In the genomic region with DNA sequence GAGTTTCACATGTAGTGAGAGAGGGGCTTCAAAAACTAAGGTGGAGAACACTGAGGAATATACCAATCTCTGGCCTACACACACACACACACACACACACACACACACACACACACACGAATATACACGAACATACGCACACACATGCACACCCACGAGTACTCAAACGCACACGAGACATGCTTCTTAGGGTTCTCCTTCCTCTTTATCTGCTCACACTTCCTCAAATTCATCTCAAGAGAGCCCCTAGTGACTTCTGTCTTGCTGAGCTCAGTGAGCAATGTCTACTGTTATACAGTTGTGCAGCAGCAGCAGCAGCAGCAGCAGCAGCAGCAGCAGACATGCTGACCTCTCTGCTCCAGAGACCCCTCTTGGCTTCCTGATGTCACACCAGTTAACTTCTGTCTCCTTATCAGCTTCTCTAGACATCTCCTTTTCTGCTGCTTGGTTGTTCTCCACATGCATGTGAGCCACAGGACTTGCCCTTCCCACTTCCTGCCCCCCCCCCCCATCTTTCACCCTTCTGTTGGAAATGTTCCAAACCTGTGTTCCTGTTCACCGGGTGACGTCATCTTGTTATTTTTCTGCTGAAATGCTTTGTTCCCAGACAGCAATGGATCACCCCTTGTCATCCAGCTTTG, we compare ENCODE assay signal across 15 mouse cellular contexts.
A peak's percentile ranks its signal among the peaks of the same experiment; 100 is the strongest.
DNase-seq lines count a peak whose midpoint lies in the region; ATAC-seq lines count a peak whose summit lies in the region.
"Had no signal": no experiment of that assay in that cellular context is flagged by ENCODE, and none has a peak within 500 bp of the region (broad histone marks: within the 10 kb centered on the region; RNA-seq: fewer than 3 reads in every experiment).

No protein-coding gene starts in this region.

- no peak for ATAC-seq in forebrain, embryonic 14.5 days
- no peak for ATAC-seq in forebrain, embryonic 16.5 days
- ATAC-seq in megakaryocyte progenitor cell, adult 5-6 weeks (replicated peaks; ENCODE audit: poor library complexity): peak; percentile 98
- ATAC-seq: forebrain, embryonic 13.5 days had no signal

- 80% methylated on average over 8 of the region's 8 CpGs for WGBS in forebrain, embryonic 14.5 days
- 71% methylated on average over 8 of the region's 8 CpGs for WGBS in forebrain, embryonic 16.5 days

- no peaks in the 10 kb centered on the region for H3K36me3 ChIP-seq in forebrain, embryonic 14.5 days (ENCODE audit: control insufficient read depth, insufficient read depth, low read length)
- H3K36me3 ChIP-seq in forebrain, embryonic 16.5 days (ENCODE audit: control insufficient read depth, insufficient read depth): no peaks in the 10 kb centered on the region
- H3K36me3 ChIP-seq: embryonic facial prominence, embryonic 12.5 days had no signal

- no peak overlapping the region for H3K4me3 ChIP-seq in forebrain, embryonic 14.5 days (ENCODE audit: low read depth, low read length)
- H3K4me3 ChIP-seq in forebrain, embryonic 16.5 days (replicated peaks; ENCODE audit: low read length): no peak overlapping the region
- H3K4me3 ChIP-seq: embryonic facial prominence, embryonic 12.5 days; forebrain, embryonic 13.5 days; layer of hippocampus, adult 2 months had no signal

- no peak overlapping the region for H3K27ac ChIP-seq in forebrain, embryonic 14.5 days (ENCODE audit: low read depth, low read length)
- no peak overlapping the region for H3K27ac ChIP-seq in forebrain, embryonic 16.5 days (ENCODE audit: low read length)
- H3K27ac ChIP-seq: embryonic facial prominence, embryonic 12.5 days; forebrain, embryonic 13.5 days; layer of hippocampus, adult 2 months had no signal

- H3K4me2 ChIP-seq in forebrain, embryonic 14.5 days (ENCODE audit: low read length): no peak overlapping the region
- no peak overlapping the region for H3K4me2 ChIP-seq in forebrain, embryonic 16.5 days (ENCODE audit: low read length)
- H3K4me2 ChIP-seq: embryonic facial prominence, embryonic 12.5 days; forebrain, embryonic 13.5 days had no signal

- H3K27me3 ChIP-seq in forebrain, embryonic 14.5 days (replicated peaks; ENCODE audit: control insufficient read depth, insufficient read depth, low read length): no peaks in the 10 kb centered on the region
- H3K27me3 ChIP-seq in forebrain, embryonic 16.5 days (replicated peaks; ENCODE audit: control insufficient read depth, insufficient read depth, low read length): no peaks in the 10 kb centered on the region
- H3K27me3 ChIP-seq: embryonic facial prominence, embryonic 12.5 days; forebrain, embryonic 13.5 days had no signal

- peaks cover 5% of the 10 kb centered on the region for H3K4me1 ChIP-seq in forebrain, embryonic 14.5 days (ENCODE audit: control insufficient read depth, insufficient read depth, low read length)
- peaks cover 4% of the 10 kb centered on the region for H3K4me1 ChIP-seq in forebrain, embryonic 16.5 days (replicated peaks; ENCODE audit: control insufficient read depth, insufficient read depth, low read length)
- H3K4me1 ChIP-seq: embryonic facial prominence, embryonic 12.5 days had no signal

- no peaks in the 10 kb centered on the region for H3K9me3 ChIP-seq in forebrain, embryonic 14.5 days (replicated peaks; ENCODE audit: control insufficient read depth, low read length)
- no peaks in the 10 kb centered on the region; the same call in 1 of the 2 replicates for H3K9me3 ChIP-seq in forebrain, embryonic 16.5 days (ENCODE audit: control insufficient read depth, low read length)
- H3K9me3 ChIP-seq: embryonic facial prominence, embryonic 12.5 days had no signal

- no peak overlapping the region for H3K9ac ChIP-seq in forebrain, embryonic 14.5 days (ENCODE audit: low read length)
- no peak overlapping the region for H3K9ac ChIP-seq in forebrain, embryonic 16.5 days (replicated peaks; ENCODE audit: low read depth, low read length)
- H3K9ac ChIP-seq: embryonic facial prominence, embryonic 12.5 days; forebrain, embryonic 13.5 days had no signal

- peak; percentile 24 for DNase-seq in forebrain, embryonic 14.5 days (ENCODE audit: low spot score)
- peak; percentile 2 for DNase-seq in lung, postnatal 36 days
- no peak for DNase-seq in lung, adult 18-20 months
- peak; percentile 17 for DNase-seq in c-Kit-positive CD71-negative TER-119-negative erythroid progenitor cells, embryonic 14.5 days (ENCODE audit: low read depth)
- DNase-seq in adrenal gland, postnatal 25 days: no peak
- DNase-seq in adrenal gland, postnatal 4 days (ENCODE audit: low spot score in 2 of 2): no peak
- DNase-seq: cerebellum, adult 8-10 months; gastrocnemius, postnatal 25 days; kidney, adult 8-10 months; thymus, adult 2 months had no signal

Comparison
In these comparisons a context has a peak if more than half of its experiments do, and no peak if none do; other contexts are left out.
1. DNase-seq: peak in forebrain, embryonic 14.5 days (single experiment), lung, postnatal 36 days (single experiment) and c-Kit-positive CD71-negative TER-119-negative erythroid progenitor cells, embryonic 14.5 days (single experiment); none in lung, adult 18-20 months (0 of 2), adrenal gland, postnatal 25 days (single experiment) and adrenal gland, postnatal 4 days (0 of 2).